Mouse (Mus musculus) ES-Bruce4 (cell line): ENCODE data around the gene Dgkd. TPM values are rescaled to one million over a fixed set of nuclear protein-coding genes. Genes with fewer than 3 reads are reported as not detected.

Experiments
- H3K27ac ChIP-seq: 2 replicates; pipeline ENCODE4 v1.5.1; 2012; ENCODE audit warnings: low read length, inconsistent platforms; ENCODE audit not compliant: insufficient read depth
- H3K27me3 ChIP-seq: 2 replicates; pipeline ENCODE4 v1.6.1; 2012; ENCODE audit warnings: mild to moderate bottlenecking, low read length, inconsistent platforms; ENCODE audit not compliant: control insufficient read depth, poor library complexity, insufficient read depth, severe bottlenecking
- H3K36me3 ChIP-seq: 2 replicates; pipeline ENCODE4 v1.6.1; 2012; ENCODE audit warnings: inconsistent platforms, mild to moderate bottlenecking, low read length, moderate library complexity; ENCODE audit not compliant: control insufficient read depth, poor library complexity, insufficient read depth, severe bottlenecking
- H3K4me1 ChIP-seq: one replicate; pipeline ENCODE4 v1.8.1; 2011; ENCODE audit warnings: low read length; ENCODE audit not compliant: control insufficient read depth, insufficient read depth
- H3K4me3 ChIP-seq: 2 replicates; pipeline ENCODE4 v1.5.1; 2011; ENCODE audit warnings: low read depth, mild to moderate bottlenecking, low read length
- H3K9ac ChIP-seq: 2 replicates; pipeline ENCODE4 v1.6.1; 2012; ENCODE audit warnings: low read depth, mild to moderate bottlenecking, inconsistent platforms; ENCODE audit not compliant: poor library complexity, severe bottlenecking
- H3K9me3 ChIP-seq: replicated peaks from 2 replicates; pipeline ENCODE4 v1.6.1; 2012; ENCODE audit warnings: mild to moderate bottlenecking, low read length, inconsistent platforms; ENCODE audit not compliant: control insufficient read depth, poor library complexity, insufficient read depth, severe bottlenecking
- CTCF ChIP-seq: IDR thresholded peaks from one replicate; pipeline ENCODE4 v1.8.1; 2011; ENCODE audit warnings: low read depth, low read length
- EP300 ChIP-seq: IDR thresholded peaks from 2 replicates; pipeline ENCODE4 v1.6.1; 2011; ENCODE audit warnings: low read depth, low read length; ENCODE audit not compliant: insufficient read depth
- POLR2A ChIP-seq: IDR thresholded peaks from one replicate; pipeline ENCODE4 v1.8.1; 2011; ENCODE audit warnings: low read length; ENCODE audit not compliant: insufficient read depth
- polyA plus RNA-seq: library from polyadenylated mRNA; stranded (reverse); fragments of >200 nt; gene quantifications from 2 replicates; pipeline ENCODE4 v1.2.4, GENCODE M21; 2011; ENCODE audit warnings: low read depth; ENCODE audit not compliant: missing spikeins, insufficient read depth, insufficient read length

The Dgkd gene
- polyA plus RNA-seq, 1 experiment, result 62.4 TPM

GRCm38 (mm10) chr1:87918061-87918460, 65.0 kb downstream of the Dgkd start:
- TF ChIP-seq POLR2A, result no peak
- no peak for TF ChIP-seq EP300
- no peak for TF ChIP-seq CTCF
- Histone ChIP-seq H3K4me3 (no peak overlapping the region), H3K36me3 (no peaks in the 10 kb centered on the region; the same call in 1 of the 2 replicates), H3K27me3 (no peaks in the 10 kb centered on the region), H3K27ac (no peak overlapping the region), H3K9ac (no peak overlapping the region), H3K4me1 (no peaks in the 10 kb centered on the region), H3K9me3 (no peaks in the 10 kb centered on the region)

GRCm38 (mm10) chr1:87920056-87920614, 67.0 kb downstream of the Dgkd start:
- Histone ChIP-seq H3K27me3 (no peaks in the 10 kb centered on the region), H3K4me3 (no peak overlapping the region), H3K9ac (no peak overlapping the region), H3K9me3 (no peaks in the 10 kb centered on the region), H3K36me3 (no peaks in the 10 kb centered on the region; the same call in 1 of the 2 replicates), H3K4me1 (no peaks in the 10 kb centered on the region), H3K27ac (no peak overlapping the region)
- TF ChIP-seq POLR2A (no peak), CTCF (no peak), EP300 (no peak)

GRCm38 (mm10) chr1:87922666-87923065, 69.6 kb downstream of the Dgkd start:
- no peak for TF ChIP-seq POLR2A
- no peak for TF ChIP-seq EP300
- no peak for TF ChIP-seq CTCF
- Histone ChIP-seq H3K9ac (no peak overlapping the region), H3K9me3 (no peaks in the 10 kb centered on the region), H3K4me3 (no peak overlapping the region), H3K27me3 (no peaks in the 10 kb centered on the region), H3K4me1 (no peaks in the 10 kb centered on the region), H3K27ac (no peak overlapping the region), H3K36me3 (peaks cover 20% of the 10 kb centered on the region)

DNA sequence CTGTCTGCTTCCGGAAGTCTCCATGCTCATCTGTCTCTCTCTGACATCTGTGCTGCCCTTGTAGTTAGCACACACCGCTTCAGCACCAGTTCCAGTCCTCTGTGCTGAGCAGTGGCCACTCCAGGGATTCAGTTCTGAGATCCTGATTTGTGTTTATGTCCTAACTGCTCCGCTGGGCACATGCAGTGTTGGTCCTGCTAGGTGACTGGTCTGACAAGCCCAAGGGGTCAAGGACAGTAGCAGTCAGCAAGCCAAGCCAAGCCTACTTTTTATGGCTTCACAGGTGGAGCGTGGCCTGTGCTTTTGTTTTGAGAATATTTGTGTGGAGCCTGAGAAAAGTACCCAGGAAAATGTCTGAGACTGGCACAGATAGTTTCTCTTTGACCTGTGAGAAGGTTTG, 71.8 kb downstream of the Dgkd start:
- Histone ChIP-seq H3K27me3 (no peaks in the 10 kb centered on the region), H3K4me3 (no peak overlapping the region), H3K9me3 (no peaks in the 10 kb centered on the region), H3K27ac (no peak overlapping the region), H3K36me3 (peaks cover 22% of the 10 kb centered on the region), H3K9ac (no peak overlapping the region), H3K4me1 (no peaks in the 10 kb centered on the region)
- TF ChIP-seq CTCF (no peak), EP300 (no peak), POLR2A (no peak)

DNA sequence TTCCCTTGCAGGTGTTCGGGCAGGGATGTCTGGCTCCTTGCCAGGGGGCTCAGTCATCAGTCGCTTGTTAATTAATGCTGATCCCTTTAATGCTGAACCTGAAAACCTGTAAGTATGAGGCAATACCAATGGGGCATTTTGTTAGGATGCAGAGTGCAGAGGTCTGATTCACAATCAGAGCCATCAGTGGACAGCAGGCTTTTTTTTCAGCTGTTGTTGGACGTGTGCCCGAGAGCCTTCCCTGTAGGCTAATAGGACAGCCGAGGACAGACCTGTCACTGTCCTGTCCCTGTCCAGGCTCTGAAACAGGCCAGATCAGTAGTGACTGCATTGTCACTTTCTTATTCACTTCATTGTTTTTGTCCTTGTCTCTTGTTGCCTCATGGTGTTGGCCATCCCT, 76.6 kb downstream of the Dgkd start:
- no peaks in the 10 kb centered on the region for H3K9me3 ChIP-seq
- no peaks in the 10 kb centered on the region for H3K4me1 ChIP-seq
- H3K27me3 ChIP-seq, result no peaks in the 10 kb centered on the region
- no peak overlapping the region for H3K27ac ChIP-seq
- TF ChIP-seq CTCF (no peak), POLR2A (no peak), EP300 (no peak)
- H3K9ac ChIP-seq, result no peak overlapping the region
- H3K36me3 ChIP-seq, result peaks cover 27% of the 10 kb centered on the region
- no peak overlapping the region for H3K4me3 ChIP-seq

GRCm38 (mm10) chr1:87933051-87933450, 80.0 kb downstream of the Dgkd start:
- peaks cover 6% of the 10 kb centered on the region; the same call in 1 of the 2 replicates for H3K36me3 ChIP-seq
- no peaks in the 10 kb centered on the region for H3K27me3 ChIP-seq
- no peak overlapping the region for H3K9ac ChIP-seq
- no peaks in the 10 kb centered on the region for H3K4me1 ChIP-seq
- TF ChIP-seq CTCF (no peak), POLR2A (no peak), EP300 (no peak)
- H3K9me3 ChIP-seq, result no peaks in the 10 kb centered on the region
- H3K27ac ChIP-seq, result no peak overlapping the region
- no peak overlapping the region for H3K4me3 ChIP-seq

DNA sequence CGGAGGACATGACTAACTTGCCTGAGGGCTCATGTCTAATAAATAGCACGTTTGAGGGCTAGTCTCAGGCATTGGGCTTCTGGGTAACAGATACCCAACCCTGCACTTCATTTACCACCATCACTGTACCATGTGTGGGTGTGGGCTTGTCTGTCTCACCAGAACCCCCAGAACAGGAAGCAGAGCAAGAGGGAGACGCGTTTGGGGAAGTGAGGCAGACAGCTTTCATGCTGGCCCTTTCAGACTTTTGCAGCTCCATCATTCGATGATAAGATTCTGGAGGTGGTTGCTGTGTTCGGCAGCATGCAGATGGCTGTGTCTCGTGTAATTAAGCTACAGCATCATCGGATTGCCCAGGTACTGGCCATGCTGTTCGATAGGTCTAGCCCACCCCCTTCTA, 82.0 kb downstream of the Dgkd start:
- peaks cover 12% of the 10 kb centered on the region; the same call in 1 of the 2 replicates for H3K36me3 ChIP-seq
- no peaks in the 10 kb centered on the region for H3K4me1 ChIP-seq

More for the DNA sequence above, 82.0 kb downstream of the Dgkd start:
- TF ChIP-seq POLR2A (no peak), EP300 (no peak), CTCF (no peak)
- no peaks in the 10 kb centered on the region for H3K9me3 ChIP-seq
- no peak overlapping the region for H3K4me3 ChIP-seq
- no peak overlapping the region for H3K27ac ChIP-seq
- no peak overlapping the region for H3K9ac ChIP-seq
- no peaks in the 10 kb centered on the region for H3K27me3 ChIP-seq
